Mouse (Mus musculus) CD4-positive helper T cell, adult 2 months (primary cell): ENCODE data around the gene Mlx.

Source experiments
- DNase-seq: peaks from one replicate; pipeline ENCODE4 v3.0.0-alpha.2; 2012; ENCODE audit warnings: low read depth, missing footprints, low spot score

Mlx gene

DNA sequence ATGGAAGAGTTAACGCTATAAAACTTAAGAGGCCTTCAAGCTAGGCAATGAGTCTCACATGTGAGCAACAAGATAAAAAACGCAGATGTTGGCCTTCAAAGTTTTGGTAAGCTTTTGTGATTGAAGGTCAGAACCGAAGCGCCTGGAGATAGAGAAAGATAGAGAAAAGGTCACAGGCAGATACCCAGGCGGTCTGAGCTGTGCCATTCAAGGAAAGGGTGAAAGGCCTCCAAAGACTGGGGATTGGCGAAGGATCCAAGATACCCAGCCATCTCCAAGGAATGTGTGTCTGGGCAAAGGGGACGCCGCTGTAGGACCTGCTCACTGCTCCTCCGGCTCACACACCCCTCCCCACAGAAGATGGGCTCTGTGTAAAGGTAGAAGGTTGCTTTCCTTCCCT, 22.1 kb upstream of the Mlx start:
- no peak for DNase-seq

DNA sequence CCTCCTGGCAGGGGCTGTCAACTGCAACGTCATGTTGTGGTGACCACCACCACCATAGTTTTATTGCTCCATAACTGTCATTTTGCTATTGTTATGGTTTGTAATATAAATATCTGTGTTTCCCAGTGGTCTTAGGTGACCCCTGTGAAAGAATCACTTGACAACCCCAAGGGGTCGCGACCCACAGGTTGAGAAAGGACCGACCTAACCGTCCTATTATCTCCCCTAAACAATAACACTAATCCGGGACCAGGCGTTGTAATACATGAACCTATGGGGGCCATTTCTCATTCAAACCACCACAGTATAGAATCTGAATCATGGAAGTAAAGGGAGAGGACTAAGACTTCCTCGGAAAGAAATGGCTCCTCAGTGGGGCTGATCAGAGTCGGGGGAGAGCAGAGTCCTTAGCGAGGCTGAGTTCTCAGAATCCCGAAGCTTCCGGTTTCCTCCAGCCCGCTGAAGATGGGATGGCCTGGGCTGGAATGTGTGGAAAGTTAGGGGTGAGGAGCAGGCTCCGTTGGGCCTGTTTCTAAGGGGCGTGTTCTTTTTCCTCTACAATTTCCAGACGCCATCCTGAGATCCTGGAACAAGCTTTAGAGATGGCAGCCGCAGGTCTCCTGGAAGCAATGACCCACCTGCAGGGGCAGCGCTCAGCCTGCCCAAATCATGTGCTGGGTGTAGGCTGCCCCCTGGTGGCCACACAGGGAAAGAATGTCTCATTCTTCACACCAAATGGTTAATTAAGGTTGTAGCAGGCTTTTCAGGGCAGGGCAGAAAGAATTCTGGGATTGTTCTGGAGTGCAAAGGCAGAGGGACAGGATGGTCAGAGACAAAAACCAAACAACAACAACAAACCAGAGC, 20.3 kb upstream of the Mlx start:
- DNase-seq: peak; percentile 79

GRCm38 (mm10) chr11:101069391-101070188, 17.5 kb upstream of the Mlx start, which contains the start of gene Naglu:
TSS of gene Naglu (plus strand) at chr11:101070012.
- peak; percentile 90 for DNase-seq

- no peak for DNase-seq
Observed at GRCm38 (mm10) chr11:101070189-101070527, 16.9 kb upstream of the Mlx start.

DNA sequence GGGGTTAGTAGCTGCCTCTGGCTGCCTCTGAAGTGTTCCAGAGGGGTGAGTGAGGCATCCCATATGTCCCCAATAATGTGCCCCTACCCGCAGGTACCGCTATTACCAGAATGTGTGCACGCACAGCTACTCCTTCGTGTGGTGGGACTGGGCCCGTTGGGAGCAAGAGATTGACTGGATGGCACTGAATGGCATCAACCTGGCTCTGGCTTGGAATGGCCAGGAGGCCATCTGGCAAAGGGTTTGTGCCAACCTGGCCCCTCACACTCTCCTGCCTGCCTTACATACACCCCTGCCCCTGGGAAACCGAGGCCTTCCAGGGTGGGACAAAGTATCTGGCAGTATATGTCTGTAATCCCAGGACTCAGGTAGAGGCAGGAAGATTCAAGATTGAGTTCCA, 16.1 kb upstream of the Mlx start:
- DNase-seq: no peak

- no peak for DNase-seq
Observed at GRCm38 (mm10) chr11:101071810-101072428, 15.2 kb upstream of the Mlx start.

DNA sequence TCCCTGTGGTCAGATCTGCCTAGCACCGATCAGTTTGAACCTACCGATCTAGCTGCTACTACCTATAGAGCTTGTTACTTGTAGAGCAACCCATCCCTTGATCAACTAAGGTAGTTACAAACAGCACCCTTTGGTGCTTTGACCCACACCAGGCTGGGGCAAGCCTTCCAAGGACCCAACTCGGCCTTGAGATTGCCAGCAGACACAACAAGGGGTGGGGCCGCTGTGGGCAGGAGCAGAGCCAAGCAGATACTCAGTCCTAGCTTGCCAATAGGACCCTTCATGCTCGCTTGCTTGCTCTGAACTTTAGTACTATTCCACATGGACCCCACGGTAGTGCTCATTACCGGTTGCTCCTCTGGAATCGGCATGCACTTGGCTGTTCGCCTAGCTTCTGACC, 9.0 kb upstream of the Mlx start, which contains the start of gene Hsd17b1:
Gene Hsd17b1 (plus strand): TSS at position 291 of the 400 bp plus-strand sequence.
- no peak for DNase-seq

GRCm38 (mm10) chr11:101079746-101080145, 7.3 kb upstream of the Mlx start:
- no peak for DNase-seq

- no peak for DNase-seq
Observed at GRCm38 (mm10) chr11:101080421-101080820, 6.7 kb upstream of the Mlx start.

DNA sequence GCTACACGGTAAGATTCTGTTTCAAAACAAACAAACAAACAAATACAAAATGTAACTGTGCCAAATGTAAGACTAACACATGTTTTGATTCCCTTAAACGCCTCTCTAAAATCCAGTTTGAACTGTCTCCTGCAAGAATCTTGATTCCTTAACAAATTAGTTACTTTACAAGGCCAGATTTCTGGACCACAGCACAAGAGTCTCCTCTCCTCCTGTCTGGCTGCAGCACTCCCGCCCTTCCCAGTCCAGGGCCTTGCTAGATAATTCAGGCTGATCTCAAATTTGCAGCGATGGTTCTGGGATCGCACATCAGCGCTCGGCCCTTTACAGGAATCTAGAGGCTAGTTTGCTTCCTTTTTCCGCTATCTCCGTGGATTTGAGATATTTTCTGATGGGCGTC, 5.4 kb upstream of the Mlx start:
- no peak for DNase-seq

DNA sequence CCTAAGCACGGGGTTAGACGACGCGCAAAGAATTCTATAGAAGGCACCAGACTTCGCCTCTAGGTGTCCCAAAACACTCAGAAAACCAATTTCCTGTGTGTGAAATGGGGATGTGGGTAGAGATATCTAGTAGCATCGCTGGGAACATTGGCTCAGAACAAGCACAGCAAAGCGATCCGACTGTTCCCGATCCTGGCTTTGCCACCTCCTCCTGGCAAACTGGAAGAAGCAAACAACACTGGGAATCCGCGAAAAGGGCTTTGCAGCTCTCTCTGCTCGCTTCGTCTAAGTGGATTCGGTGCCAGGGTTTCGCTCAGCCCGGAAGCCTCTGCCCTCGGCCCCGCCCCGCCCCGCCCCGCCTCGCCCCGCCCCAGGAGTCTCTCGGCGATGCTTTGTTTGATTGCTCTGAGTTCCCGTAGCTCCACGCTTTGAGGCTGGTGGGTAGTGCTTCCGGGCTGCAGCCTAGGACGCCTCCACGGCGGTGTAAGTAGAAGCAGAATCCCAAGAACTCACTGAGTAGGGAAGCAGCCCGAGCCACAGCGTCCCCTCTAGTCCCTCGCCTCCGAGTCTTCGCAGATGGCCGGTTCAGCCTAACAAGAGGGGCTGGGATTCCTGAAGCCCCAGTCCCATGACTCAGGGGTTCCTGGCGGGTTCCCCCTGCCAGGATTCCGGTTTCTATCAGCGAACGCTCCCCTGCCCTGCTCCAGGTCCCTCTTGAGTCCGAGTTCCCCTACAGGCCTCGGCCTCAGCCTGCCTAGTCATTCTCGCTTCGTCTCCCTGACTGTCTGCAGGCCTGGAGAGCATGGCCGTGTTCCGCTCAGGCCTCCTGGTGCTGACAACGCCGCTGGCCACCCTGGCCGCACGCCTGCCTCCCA, 4.6 kb upstream of the Mlx start, which contains the start of gene Coasy:
Gene Coasy (plus strand): TSS at position 358 of the 875 bp plus-strand sequence.
- peak; percentile 91 for DNase-seq

DNA sequence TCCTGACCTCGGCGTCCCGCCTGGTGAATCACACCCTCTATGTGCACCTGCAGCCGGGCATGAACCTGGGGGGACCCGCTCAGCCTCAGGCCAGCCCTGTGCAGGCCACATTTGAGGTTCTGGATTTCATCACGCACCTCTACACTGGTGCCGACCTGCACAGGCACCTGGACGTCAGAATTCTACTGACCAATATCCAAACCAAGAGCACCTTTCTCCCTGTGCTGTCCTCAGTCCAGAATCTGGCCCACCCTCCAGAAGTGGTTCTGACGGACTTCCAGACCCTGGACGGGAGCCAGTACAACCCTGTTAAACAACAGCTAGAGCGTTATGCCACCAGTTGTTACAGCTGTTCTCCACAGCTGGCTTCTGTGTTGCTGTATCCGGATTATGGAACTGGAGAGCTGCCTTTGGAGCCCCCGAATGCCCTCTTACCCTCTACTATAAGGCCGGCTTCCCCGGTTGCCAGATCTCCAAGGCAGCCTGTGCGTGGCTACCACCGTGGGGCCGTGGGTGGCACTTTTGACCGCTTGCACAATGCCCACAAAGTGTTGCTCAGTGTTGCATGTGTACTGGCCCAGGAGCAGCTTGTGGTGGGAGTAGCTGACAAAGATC, 3.9 kb upstream of the Mlx start:
- no peak for DNase-seq

- DNase-seq: no peak
Observed at GRCm38 (mm10) chr11:101084246-101084645, 2.8 kb upstream of the Mlx start.

GRCm38 (mm10) chr11:101084811-101085210, 2.3 kb upstream of the Mlx start:
- no peak for DNase-seq

DNA sequence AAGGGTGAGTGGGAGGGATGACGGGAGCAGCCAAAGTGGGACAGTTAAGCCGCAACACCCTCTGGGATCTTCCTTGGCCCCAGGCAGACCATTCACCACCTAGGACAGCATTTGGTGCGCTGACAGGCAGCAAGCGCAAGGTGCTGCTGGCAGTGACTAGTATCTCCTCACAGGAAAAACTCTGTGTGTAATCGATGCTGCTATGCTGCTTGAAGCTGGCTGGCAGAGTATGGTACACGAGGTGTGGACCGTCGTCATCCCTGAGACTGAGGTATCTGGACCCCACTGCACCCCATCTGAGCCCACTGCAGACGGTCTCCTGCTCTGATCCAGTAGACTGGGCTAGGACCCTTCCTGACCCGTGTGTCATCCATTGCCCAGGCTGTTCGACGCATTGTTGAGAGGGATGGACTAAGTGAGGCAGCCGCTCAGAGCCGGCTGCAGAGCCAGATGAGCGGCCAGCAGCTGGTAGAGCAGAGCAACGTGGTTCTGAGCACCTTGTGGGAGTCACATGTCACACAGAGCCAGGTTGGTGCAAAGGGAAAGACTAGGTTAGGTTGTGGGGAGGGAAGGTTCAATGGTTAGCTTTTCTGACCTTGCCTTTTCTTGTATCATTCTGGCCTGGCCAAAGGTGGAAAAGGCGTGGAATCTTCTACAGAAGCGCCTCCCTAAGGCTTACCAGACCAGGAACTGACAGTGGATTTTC, 1.3 kb upstream of the Mlx start:
- DNase-seq: no peak

GRCm38 (mm10) chr11:101086323-101086674, 778 bp upstream of the Mlx start:
- DNase-seq: no peak

DNA sequence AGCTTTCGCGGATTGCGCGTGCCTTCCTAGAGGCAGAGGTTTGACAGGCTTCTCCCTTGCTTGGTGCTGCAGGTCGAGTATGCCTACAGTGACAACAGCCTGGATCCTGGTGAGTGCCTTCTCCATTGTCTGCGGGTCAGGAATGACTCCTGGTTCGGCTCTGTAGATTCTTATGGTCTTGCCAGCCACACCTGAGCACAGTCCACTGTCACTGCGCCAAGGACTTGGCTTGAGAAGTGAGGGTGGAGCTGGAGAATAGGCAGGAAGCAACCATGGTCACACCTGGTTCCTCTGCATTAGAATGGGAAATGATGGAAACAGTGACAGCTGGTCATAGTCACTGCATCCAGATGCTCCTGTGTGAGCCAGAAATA, 592 bp downstream of the Mlx start:
- no peak for DNase-seq

GRCm38 (mm10) chr11:101089931-101090330, 2.9 kb downstream of the Mlx start:
- no peak for DNase-seq

DNA sequence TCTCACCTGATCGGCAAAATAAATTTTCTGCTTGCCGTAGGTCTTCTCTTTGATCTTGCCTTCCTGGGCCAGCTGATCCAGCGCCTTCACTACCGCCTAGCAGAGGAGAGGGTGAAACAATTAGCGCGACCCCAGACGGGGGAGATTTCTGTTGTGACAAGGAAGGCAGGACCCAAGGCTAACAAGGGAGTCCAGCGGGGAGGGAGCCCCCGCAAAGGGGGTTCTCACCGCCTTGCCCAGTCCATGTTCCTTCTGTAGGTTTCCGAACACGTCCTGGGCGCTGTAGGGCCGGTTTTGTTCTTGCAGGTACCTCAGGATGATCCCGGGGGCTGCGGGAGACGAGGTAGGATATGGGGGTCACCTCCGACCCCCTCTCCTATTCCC, 7.8 kb downstream of the Mlx start:
- DNase-seq: no peak

DNA sequence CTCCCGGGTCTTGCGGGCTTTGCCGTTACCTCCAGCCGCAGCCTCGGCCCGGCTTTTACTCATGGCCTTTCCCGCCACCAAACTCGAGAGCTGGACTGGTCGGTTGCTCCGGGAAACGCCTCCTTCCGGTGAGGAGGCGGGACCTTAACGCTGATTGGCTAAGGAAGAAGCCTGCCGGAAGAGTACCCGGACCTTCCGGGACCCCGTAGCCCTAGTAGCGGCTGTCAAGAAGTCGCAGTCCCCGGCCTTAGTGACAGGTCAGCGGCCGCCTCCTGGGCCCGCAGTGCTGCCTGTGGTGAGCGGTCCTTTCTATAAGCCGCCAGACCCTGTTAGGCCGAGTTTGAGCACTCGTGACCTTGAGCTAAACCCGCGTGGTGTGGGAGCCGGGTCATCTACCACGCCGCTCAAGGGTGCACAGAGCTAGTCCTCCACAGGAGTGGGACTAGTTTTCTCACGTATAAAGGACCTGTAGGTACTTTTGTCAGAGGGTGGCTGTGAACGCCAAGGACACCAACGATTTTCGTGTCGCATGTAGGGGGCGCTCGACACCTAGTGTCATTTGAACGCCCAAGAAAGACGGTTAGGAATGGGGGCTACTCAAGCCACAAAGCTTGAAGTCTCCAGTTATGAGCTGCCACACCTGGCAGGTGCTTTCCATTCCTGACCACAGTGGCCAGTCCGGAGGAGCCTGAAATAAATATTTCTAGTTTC, 8.4 kb downstream of the Mlx start, which contains the start of gene Psmc3ip:
Gene Psmc3ip (minus strand): TSS at position 123 of the 711 bp plus-strand sequence.
- peak; percentile 93 for DNase-seq
